Mouse (Mus musculus): ENCODE results near the gene Stra6. TPM values are rescaled to one million over a fixed set of nuclear protein-coding genes. Genes with fewer than 3 reads are reported as not detected.
A peak's percentile ranks its signal among the peaks of the same experiment; 100 is the strongest.

Gene Stra6
- total and polyA plus RNA-seq, 2 experiments from 2014 or later: 11.0 to 16.2 TPM

DNA sequence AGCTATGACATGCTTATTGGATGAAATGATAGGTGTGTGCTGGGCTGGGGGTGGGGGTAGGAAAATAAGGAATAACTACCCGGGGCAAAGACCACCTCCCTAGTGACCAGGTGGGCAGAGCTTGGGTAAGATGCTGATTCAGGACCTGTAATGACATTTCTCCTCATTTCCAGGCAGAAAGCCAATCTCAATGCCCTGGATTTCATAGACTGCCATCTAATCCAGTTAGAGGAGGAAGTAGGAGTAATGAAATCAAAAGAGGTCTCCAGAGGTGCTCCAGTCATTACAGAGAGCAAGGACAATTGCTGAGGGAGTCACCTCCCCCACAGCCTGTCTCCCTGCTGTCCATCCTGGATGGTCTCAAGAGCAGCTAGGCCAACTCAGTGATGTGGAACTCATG is 3.7 kb upstream of the Stra6 start:
- Histone ChIP-seq H3K9ac (no peak overlapping the region), H3K4me2 (ENCODE audit: low read depth) (no peak overlapping the region), H3K27me3 (ENCODE audit: insufficient read depth, low read length) (no peaks in the 10 kb centered on the region), H3K9me3 (ENCODE audit: low read length) (no peaks in the 10 kb centered on the region), H3K4me3 (ENCODE audit: low read depth, low read length) (no peak overlapping the region), H3K27ac (ENCODE audit: low read depth, low read length) (0 out of 2 replicates have a peak overlapping the region, but pooled peaks have one; percentile 59), H3K36me3 (ENCODE audit: insufficient read depth) (no peaks in the 10 kb centered on the region), H3K4me1 (ENCODE audit: insufficient read depth) (peaks cover 18% of the 10 kb centered on the region)
- TF ChIP-seq CTCF (IDR thresholded peaks at IDR 0.05; ENCODE audit: low read depth): no peak
- ATAC-seq (no peak), DNase-seq (no peak)
- WGBS: 27% methylated on average over 1 of the region's 1 CpGs

DNA sequence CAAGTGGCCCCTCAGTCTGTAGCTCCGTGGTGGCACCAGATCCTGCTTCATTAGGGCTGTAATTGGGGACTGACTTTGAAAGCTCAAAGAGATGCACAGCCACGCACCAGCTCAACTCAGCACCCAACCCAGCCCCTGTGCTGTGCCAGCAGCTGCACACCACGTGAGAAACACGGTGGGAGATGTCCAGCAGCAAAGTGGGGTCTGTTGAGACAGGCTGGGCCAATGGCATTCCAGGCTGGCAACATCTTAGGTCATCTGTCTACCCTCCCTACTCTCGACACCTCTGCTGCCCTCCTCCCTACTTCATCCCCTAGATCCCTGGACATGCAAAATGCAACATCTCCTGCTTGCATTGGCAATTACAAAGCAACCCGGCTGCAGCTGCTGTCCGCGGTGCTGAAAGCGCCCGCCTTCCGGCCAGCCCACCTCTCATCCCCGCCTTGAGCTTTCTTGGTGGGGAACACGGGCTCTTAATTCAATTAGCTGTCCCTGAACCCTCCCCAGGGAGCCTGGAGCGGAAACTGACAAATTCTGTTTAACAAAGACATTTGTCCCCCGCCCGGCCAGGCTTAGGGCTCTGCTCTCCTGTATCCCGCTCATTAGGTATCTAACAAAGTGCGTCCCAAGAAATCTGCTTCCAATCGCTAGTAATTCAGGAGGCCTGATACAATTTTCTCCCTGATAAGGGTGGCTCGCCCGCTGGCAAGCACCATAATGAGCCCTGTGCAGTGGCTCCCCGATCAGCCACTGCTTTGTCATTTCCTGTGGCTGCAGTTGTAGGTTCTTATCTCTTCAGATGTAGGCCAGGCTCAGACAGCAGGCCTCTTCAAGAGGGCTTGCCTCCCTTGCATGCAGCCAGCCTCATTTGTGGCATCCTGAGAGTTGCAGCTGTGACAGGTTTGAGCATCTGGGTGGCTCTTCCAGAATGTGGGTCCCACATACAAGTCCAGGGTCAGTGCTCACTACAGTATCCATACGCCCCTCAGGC is 2.6 kb upstream of the Stra6 start:
- H3K9me3 ChIP-seq (ENCODE audit: low read length): no peaks in the 10 kb centered on the region
- TF ChIP-seq CTCF (IDR thresholded peaks at IDR 0.05; ENCODE audit: low read depth): no peak
- ATAC-seq (peak; percentile 81), DNase-seq (peak; percentile 52)
- 13% methylated on average over 23 of the region's 23 CpGs for WGBS
- no peak overlapping the region for H3K4me2 ChIP-seq (ENCODE audit: low read depth)
- H3K4me1 ChIP-seq (ENCODE audit: insufficient read depth): peaks cover 16% of the 10 kb centered on the region
- H3K36me3 ChIP-seq (ENCODE audit: insufficient read depth): no peaks in the 10 kb centered on the region
- peak overlapping the region; percentile 59 for H3K27ac ChIP-seq (ENCODE audit: low read depth, low read length)
- H3K4me3 ChIP-seq (ENCODE audit: low read depth, low read length): no peak overlapping the region
- no peaks in the 10 kb centered on the region for H3K27me3 ChIP-seq (ENCODE audit: insufficient read depth, low read length)
- no peak overlapping the region for H3K9ac ChIP-seq

DNA sequence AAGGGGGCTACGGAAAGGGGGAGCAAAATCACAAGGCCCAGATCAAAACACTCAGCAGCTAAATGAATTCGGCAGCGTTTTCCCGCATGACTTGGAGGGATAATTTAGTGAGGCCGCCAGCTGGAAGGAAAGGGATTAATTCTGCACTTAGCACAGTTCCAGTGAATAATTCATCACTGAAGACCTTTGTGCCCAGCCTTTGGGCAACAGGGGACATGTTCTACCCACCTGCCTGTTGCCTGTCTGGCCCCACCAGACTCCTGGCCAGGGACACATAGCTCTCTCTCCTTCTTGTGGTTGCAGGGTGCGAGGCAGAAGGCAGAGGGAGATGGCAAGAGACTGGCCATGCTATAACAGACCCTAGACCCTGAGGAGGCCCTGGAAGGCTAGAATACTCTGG is 1.9 kb downstream of the Stra6 start:
- H3K27ac ChIP-seq (ENCODE audit: low read depth, low read length): peak overlapping the region; percentile 76
- TF ChIP-seq CTCF (IDR thresholded peaks at IDR 0.05; ENCODE audit: low read depth): no peak
- H3K4me3 ChIP-seq (ENCODE audit: low read depth, low read length): no peak overlapping the region
- no peak overlapping the region for H3K4me2 ChIP-seq (ENCODE audit: low read depth)
- no peaks in the 10 kb centered on the region for H3K9me3 ChIP-seq (ENCODE audit: low read length)
- H3K9ac ChIP-seq: peak overlapping the region; percentile 25; the same call in 1 of the 2 replicates
- H3K4me1 ChIP-seq (ENCODE audit: insufficient read depth): peaks cover 22% of the 10 kb centered on the region
- no peaks in the 10 kb centered on the region for H3K36me3 ChIP-seq (ENCODE audit: insufficient read depth)
- WGBS: 6% methylated on average over 6 of the region's 6 CpGs
- DNase-seq: peak; percentile 77
- peak; percentile 37 for ATAC-seq
- H3K27me3 ChIP-seq (ENCODE audit: insufficient read depth, low read length): no peaks in the 10 kb centered on the region

DNA sequence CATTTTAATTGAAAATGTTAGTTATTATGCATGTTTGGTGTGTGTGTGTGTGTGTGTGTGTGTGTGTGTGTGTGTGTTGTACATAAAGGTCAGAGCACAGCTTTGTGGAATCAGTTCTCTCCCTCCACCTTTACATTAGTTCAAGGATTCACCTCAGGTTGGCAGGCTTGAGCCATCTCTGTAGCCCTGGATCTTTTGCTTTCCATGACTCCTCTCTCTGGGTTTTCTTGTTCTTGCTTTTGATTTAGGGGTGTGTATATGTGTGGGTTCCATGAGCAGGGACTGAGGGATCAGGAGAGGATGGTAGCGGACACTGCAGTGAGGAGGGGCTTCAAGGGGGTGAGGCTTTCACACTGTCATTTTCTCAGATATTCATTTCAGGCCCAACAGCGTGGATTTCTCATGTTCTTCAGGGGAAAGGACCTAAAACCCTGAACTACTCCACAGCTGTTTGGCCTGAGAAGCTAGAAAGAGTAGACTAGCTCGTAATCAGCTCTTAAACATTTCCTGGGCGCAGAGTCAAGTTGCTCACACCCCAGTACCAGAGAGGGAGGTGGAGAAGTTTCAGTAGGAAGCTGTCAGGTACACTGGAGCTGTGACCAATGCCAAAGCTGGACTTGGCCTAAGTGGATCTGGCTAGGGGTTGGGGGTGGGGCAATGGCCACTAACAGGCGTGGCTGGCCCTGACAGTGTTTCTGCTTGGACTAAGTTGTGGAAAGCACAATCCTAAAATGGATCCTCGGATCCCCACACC is 2.6 kb downstream of the Stra6 start:
- H3K9me3 ChIP-seq (ENCODE audit: low read length): no peaks in the 10 kb centered on the region
- no peak overlapping the region for H3K4me2 ChIP-seq (ENCODE audit: low read depth)
- ATAC-seq (peak; percentile 69; the same call in 1 of the 2 replicates), DNase-seq (no peak)
- H3K4me3 ChIP-seq (ENCODE audit: low read depth, low read length): no peak overlapping the region
- H3K27ac ChIP-seq (ENCODE audit: low read depth, low read length): peak overlapping the region; percentile 76
- no peaks in the 10 kb centered on the region for H3K27me3 ChIP-seq (ENCODE audit: insufficient read depth, low read length)
- 70% methylated on average over 6 of the region's 6 CpGs for WGBS
- peaks cover 16% of the 10 kb centered on the region; the same call in 1 of the 2 replicates for H3K4me1 ChIP-seq (ENCODE audit: insufficient read depth)
- peak; percentile 60 for TF ChIP-seq CTCF (IDR thresholded peaks at IDR 0.05; ENCODE audit: low read depth)
- no peak overlapping the region for H3K9ac ChIP-seq
- no peaks in the 10 kb centered on the region for H3K36me3 ChIP-seq (ENCODE audit: insufficient read depth)

DNA sequence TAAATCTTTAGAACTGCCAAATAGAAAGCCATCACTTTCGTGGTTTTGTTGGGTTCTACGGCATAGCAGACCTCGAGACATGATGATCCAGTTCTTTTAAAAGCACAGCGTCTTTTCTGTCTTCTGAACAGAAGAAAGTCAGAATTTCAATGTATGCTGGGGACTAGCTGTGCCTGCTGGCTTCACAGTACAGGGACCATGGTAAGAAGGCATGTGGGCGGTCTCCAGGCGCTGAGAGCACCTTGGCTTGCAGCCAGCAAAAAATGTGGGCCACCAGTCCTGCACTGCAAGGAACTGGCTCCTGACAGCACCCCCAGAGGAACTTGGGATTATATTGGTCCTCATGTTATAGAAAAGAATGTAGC is 3.1 kb downstream of the Stra6 start:
- H3K4me2 ChIP-seq (ENCODE audit: low read depth): no peak overlapping the region
- no peaks in the 10 kb centered on the region for H3K27me3 ChIP-seq (ENCODE audit: insufficient read depth, low read length)
- H3K36me3 ChIP-seq (ENCODE audit: insufficient read depth): no peaks in the 10 kb centered on the region
- 48% methylated on average over 6 of the region's 6 CpGs for WGBS
- H3K27ac ChIP-seq (ENCODE audit: low read depth, low read length): peak overlapping the region; percentile 47; the same call in 1 of the 2 replicates
- peaks cover 15% of the 10 kb centered on the region; the same call in 1 of the 2 replicates for H3K4me1 ChIP-seq (ENCODE audit: insufficient read depth)
- no peak overlapping the region for H3K4me3 ChIP-seq (ENCODE audit: low read depth, low read length)
- H3K9ac ChIP-seq: no peak overlapping the region
- H3K9me3 ChIP-seq (ENCODE audit: low read length): no peaks in the 10 kb centered on the region
- TF ChIP-seq CTCF (IDR thresholded peaks at IDR 0.05; ENCODE audit: low read depth): no peak
- ATAC-seq: peak; percentile 47; the same call in 1 of the 2 replicates
- DNase-seq: no peak

DNA sequence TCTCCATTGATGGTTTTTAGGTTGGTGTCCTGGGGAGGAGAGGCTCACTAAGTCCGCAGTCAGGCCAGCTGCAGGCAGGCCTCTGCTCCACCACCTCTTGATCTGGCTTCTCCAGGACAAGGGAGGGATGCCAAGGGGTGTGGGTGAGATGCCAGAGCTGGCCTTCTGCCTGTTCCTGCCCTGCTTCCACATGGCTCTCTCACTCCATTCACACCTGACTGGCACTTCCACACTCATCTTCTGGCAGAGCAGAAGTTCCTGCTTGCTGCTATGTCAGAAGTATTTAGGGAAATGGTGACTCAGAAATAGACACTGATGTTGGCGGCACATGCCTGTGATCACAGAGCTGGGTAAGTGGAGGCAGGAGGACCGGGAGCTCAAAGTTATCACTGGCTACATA is 4.0 kb downstream of the Stra6 start:
- H3K36me3 ChIP-seq (ENCODE audit: insufficient read depth): no peaks in the 10 kb centered on the region
- no peak overlapping the region for H3K27ac ChIP-seq (ENCODE audit: low read depth, low read length)
- 73% methylated on average over 3 of the region's 3 CpGs for WGBS
- no peak for TF ChIP-seq CTCF (IDR thresholded peaks at IDR 0.05; ENCODE audit: low read depth)
- no peak overlapping the region for H3K4me3 ChIP-seq (ENCODE audit: low read depth, low read length)
- no peak for DNase-seq
- no peaks in the 10 kb centered on the region for H3K27me3 ChIP-seq (ENCODE audit: insufficient read depth, low read length)
- ATAC-seq: no peak
- H3K9ac ChIP-seq: no peak overlapping the region
- H3K4me1 ChIP-seq (ENCODE audit: insufficient read depth): peaks cover 15% of the 10 kb centered on the region; the same call in 1 of the 2 replicates
- no peaks in the 10 kb centered on the region for H3K9me3 ChIP-seq (ENCODE audit: low read length)
- H3K4me2 ChIP-seq (ENCODE audit: low read depth): no peak overlapping the region

All from forebrain, postnatal 0 days (tissue).